Mouse (Mus musculus) spleen, adult 2 months (tissue): ENCODE data around the gene Mansc4.

Source experiments
- CTCF ChIP-seq: fragments of 200-500 bp; IDR thresholded peaks from 2 replicates; pipeline ENCODE4 v1.5.1; 2011; ENCODE audit warnings: mild to moderate bottlenecking, inconsistent platforms; ENCODE audit not compliant: insufficient read depth, insufficient read length, insufficient replicate concordance; ENCODE audit errors: extremely low read depth
- POLR2A ChIP-seq: fragments of 200-500 bp; IDR thresholded peaks from 2 replicates; pipeline ENCODE4 v1.6.1; 2011; ENCODE audit warnings: low read depth, low read length, inconsistent platforms

- TF ChIP-seq CTCF: no peak
- TF ChIP-seq POLR2A: no peak
Measured at GRCm38 (mm10) chr6:147118190-147118589, 31.4 kb upstream of the Mansc4 start.
